Mouse (Mus musculus): Measurements from ENCODE around the gene Tmem200a. TPM values are rescaled to one million over a fixed set of nuclear protein-coding genes. Genes with fewer than 3 reads are reported as not detected.

Gene Tmem200a
- 91.0 TPM for polyA plus RNA-seq (2014; fragmentation: Illumina TruSeq; extraction: RNeasy Lipid Tissue Mini Kit (QIAGEN cat#74804); ENCODE audit: low read depth, low replicate concordance)

DNA sequence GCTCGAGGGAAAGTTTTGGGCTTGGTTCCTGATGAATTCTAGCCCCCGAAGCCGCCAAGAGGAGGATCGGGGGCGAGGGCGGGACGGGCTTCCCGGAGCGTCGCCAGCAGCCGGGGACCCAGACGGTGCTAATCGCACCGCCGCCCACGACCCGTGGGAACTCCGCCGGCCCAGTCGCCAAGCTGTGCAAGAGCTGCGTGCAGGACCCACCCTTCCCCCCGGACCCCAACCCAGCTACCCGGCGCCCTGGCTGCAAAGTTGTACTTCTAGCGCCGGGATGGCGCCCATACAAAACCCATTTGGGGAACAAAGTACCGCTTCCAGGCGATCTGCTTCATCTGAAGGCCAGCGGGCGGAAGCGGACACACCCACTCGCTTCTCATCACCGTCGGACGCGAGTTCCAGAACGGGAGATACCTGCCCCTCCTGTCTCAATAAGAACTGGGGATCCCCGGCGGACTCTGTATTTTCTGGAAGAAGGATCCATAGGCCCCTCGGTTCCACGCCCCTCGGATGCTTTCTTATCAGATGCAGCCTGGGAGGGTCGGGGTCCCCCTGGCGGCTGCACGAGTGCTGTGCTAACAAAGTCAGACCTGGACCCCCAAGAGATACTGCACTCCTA is at the start of gene Tmem200a:
TSS of gene Tmem200a (minus strand) at position 532 of the 622 bp plus-strand sequence.

DNA sequence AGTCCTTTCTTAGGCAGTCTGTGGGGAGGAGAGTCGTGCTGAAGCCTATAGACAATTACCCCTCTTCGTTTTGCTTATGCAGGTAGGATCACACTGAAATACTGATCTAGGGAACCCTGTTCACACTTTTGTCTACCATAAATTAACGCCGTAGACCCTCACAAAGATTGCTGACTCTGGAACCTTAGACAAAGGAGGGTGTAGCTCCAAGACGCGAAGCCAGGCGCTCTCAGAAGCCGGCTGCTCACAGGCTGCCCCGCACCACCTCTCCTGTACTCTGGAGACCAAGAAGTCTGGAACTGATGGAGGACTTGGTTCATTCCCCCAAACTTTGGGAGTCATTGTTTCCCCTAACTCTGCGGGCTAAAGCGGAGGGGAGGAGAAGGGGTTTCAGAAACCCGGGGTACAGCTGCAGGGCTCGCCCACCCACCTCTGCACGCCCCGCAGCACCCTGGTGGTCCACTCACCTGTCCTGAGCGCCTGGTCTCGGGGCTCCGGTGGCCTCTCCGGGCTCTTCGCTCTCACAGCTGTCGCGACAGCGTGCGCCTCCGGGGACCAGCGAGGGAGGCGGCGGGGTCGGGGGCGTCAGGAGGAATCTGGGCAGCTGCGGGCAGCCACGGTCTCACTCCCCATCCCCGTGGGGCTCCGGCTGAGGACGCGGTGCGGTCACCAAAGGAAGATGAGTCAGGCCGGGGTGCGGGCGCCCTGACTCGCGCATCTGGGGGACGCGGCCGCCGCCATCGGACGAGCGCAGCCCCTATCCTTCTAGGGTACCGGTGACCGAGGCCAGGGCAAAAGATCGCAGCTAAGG is 976 bp downstream of the Tmem200a start, which contains the start of gene Gm9767:
TSS of gene Gm9767 (plus strand) at position 585 of the 811 bp plus-strand sequence.

Other genes starting within 250 kb of the Tmem200a start
- gene Gm9767, start 797 bp downstream of the Tmem200a start, polyA plus RNA-seq (2014; fragmentation: Illumina TruSeq; extraction: RNeasy Lipid Tissue Mini Kit (QIAGEN cat#74804); ENCODE audit: low read depth, low replicate concordance), result 0.52 TPM
- 0.29 TPM for gene Samd3, start 150.7 kb upstream of the Tmem200a start, polyA plus RNA-seq (2014; fragmentation: Illumina TruSeq; extraction: RNeasy Lipid Tissue Mini Kit (QIAGEN cat#74804); ENCODE audit: low read depth, low replicate concordance)